Mouse (Mus musculus) urinary bladder, postnatal 25 days (tissue): ENCODE measurements at regions not wholly inside any gene's neighbourhood (a gene's known extent, or its start where the extent isn't known, plus 50 kb on each side); places are given as distances from the start of the nearest gene placed in this dataset.

Source experiments
- DNase-seq: peaks from one replicate; pipeline ENCODE4 v3.0.0; 2022; ENCODE audit warnings: low spot score

- peak; percentile 16 for DNase-seq
These were observed 60.8 kb upstream of the Thy1 start for GRCm38 (mm10) chr9:43982359-43982889.

GRCm38 (mm10) chr9:43983220-43983619 is 60.0 kb upstream of the Thy1 start:
- no peak for DNase-seq

- peak; percentile 75 for DNase-seq
These were observed 58.8 kb upstream of the Thy1 start for GRCm38 (mm10) chr9:43984181-43985062.

GRCm38 (mm10) chr9:43987957-43988356 is 55.2 kb upstream of the Thy1 start:
- DNase-seq, result no peak

- no peak for DNase-seq
These were observed 54.0 kb upstream of the Thy1 start for GRCm38 (mm10) chr9:43988981-43989860.

- DNase-seq, result no peak
These were observed 53.1 kb upstream of the Thy1 start for GRCm38 (mm10) chr9:43990124-43990523.

- DNase-seq, result no peak
These were observed 49.8 kb upstream of the Thy1 start for GRCm38 (mm10) chr9:43993221-43993976.
